Mouse (Mus musculus) telencephalon, adult 2 months (tissue): Measurements from ENCODE around the gene Ces2g.

Source experiments
- DNase-seq: peaks from one replicate; pipeline ENCODE4 v3.0.0-alpha.2; 2011; ENCODE audit warnings: low read depth, low spot score

The Ces2g gene

DNA sequence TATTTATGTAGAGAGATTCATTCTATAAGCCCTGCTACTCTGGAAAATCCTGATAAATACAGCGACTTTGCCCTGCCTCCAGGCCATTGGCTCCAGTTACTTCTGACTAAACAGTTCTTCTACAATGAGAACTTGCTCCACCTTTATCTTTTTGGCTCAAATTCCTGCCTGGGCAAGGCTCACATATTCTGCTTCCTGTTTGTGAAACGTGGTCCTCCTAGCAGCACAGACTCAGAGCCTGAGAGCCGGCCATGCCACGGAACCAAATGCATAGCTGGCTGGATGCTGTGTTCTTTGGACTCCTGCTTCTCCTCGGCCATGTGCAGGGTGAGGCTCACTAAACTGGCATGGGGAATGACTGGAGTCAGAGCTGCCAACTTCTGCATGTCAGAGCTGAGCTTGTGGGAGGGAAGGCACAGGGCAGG is at the start of gene Ces2g:
Ces2g (plus strand) TSS at position 182 of the 425 bp plus-strand sequence.
- DNase-seq: no peak

DNA sequence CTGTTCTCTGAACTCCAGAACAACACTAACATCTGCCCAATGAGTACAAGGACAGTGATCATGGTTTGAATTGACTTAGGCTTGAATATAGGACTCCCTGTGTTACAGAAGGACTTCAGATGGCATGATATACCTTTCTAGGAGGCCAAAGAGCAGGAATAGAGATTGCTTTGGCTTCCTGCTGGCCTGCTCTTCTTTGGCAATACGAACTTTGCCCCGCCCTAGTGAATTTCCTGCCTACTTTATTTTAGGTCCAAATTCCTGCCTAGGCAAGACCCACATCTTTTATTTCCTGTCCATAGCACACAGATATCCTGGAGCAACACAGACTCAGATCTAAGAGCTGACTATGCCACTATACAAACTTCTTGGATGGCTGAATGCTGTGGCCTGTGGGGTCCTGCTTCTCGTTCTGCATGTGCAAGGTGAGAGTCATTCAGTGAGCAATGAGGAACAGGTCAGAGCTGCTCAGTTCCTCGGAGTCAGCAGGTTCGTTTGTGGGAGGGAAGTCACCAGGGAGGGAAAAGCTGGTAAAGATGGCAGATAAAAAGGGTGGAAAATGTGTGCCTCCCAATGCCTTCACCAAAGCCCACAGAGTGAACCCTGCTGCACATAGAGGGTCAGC is 35.4 kb upstream of the Ces2g start, which contains the start of gene Ces2e:
Ces2e (plus strand) TSS at position 289 of the 625 bp plus-strand sequence.
- no peak for DNase-seq

DNA sequence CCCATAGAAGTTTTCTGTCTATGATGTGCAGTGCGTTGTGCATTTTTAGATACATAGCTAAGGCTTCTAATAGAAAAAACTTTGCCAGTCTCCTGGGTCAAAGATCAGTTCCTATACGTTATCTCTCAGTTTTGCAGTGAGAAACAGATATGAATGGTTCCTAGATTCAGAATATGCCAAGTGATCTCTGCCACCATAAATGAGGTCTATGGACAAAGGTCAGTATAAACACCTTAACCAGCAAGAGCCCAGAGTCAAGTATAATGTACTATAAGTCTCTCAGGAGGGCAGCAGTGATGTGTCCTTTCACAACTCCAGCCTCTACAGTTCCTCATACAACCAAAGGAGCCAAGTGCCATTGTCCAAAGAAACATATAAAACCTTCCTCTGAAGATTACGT is 34.2 kb upstream of the Ces2g start:
- no peak for DNase-seq

DNA sequence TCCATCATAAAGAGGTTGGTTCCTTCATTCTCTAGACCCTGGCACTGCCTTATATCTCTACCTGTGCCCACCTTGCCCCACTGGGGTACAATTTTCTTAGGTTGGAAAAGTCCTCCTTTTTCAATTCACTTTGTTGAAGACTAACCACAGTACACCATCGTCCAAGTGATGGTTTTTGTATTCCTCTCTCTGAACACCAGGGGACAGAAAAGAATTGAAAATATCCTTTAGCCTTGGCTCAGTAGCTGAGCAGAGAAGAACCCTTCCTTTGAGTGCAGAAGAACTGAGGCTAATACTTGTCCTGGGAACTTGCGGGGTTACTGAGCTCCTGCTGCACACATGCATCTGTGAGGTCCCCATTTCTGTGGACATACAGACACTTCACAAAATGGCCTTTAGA is 16.9 kb upstream of the Ces2g start:
- DNase-seq: no peak

DNA sequence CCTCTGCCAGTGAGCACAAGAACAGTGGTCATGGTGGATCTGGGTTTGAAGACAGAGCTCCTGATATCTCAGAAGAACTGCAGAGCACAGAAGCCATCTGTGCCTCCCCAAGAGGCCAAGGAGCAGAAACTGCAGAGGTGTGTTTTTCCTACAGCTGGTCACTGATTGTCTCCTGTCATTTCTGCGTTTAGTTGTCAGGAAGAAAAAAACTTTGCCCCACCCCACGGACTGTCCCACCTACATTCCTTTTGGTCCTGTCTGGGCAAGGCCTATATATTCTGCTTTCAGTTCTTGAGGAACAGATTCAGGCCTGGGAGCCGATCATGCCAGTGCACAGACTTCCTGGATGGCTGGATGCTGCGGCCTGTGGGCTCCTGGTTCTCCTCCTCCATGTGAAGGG is 14.5 kb upstream of the Ces2g start, which contains the start of gene Ces2f:
Ces2f (plus strand) TSS at position 301 of the 400 bp plus-strand sequence.
- DNase-seq: no peak

DNA sequence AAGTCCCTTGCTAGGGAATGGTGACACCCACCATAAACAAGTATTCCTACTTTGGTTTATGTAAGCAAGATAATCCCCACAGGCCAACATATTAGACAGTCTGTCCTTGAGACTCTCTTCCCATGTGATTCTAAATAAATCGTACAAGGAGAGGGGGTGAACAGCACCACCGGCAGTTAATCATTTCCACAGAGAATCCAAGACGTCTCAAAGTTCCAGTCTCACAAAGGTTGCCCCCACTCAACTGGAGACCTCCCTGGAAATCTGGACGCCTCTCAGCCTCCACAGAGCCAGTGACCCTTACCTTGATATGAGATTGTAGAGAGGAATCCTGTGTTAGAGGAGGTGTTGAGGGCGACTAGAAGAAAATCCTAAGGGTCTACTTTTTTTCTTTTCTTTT is 12.5 kb upstream of the Ces2g start:
- DNase-seq: no peak

DNA sequence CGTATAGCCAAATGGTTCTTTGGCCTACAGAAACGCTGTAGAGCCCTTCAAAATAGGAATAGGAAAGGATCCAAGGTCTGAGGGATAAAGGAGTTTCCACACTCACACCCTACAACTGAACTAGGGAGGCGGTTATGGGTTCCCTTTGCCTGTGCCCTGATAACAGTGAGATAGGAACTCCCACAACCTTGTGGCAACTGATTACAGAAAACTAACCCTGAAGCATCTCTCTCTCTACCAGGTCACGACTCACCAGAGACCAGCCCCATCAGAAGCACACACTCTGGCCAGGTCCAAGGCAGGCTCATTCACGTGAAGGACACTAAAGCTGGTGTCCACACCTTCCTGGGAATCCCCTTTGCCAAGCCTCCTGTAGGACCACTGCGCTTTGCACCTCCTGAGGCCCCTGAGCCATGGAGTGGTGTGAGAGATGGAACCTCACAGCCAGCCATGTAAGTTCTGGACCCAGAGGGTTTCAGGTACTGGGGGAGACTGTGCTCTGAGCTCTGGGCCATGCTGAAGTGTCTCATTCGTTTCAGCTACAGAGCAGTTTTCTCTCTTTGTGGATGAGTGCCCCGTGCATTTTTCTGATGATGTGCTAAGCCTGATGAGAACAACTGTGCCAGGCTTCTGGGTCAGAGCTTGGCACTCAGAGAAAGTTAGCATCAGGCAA is 847 bp downstream of the Ces2g start:
- no peak for DNase-seq

DNA sequence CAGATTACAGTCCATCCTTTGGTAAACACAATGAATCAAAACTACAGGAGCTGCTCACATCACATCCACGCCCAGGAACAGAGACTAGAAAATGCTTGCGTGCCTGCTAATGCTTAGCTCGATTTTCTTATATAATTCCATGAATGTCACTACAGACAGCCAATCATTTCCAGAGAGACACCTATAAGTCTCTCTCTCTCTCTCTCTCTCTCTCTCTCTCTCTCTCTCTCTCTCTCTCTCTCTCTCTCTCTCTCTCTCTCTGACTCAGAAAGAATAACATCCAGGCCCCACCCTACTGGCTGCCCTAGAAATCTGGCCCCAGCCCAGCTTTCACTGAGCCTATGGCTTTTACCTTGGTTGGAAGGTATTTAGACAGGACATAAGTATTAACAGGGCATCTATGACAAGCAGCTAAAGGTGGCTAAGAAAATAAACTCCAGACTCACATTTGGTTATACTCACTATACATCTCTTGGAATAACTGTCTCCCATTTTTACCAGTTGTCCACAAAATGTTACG is 1.9 kb downstream of the Ces2g start:
- DNase-seq: no peak

DNA sequence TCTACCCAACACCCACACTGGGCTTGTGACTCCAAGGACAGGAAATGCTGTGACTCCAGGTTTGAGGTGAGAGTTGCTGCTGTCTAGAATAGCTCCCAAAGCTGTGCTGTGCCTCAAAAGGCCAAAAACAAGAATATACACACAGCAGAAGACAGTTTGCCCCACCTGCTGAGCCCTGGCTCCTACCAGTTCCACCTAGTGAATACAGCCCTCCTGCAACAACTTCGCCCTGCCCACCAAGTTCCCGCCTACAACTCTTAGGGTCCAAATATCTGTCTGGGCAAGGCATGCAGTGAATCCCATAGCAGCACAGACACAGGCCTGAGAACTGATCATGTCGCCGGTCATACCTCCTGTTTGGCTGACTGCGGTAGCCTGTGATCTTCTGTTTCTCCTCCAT is 22.6 kb downstream of the Ces2g start:
- DNase-seq: no peak

DNA sequence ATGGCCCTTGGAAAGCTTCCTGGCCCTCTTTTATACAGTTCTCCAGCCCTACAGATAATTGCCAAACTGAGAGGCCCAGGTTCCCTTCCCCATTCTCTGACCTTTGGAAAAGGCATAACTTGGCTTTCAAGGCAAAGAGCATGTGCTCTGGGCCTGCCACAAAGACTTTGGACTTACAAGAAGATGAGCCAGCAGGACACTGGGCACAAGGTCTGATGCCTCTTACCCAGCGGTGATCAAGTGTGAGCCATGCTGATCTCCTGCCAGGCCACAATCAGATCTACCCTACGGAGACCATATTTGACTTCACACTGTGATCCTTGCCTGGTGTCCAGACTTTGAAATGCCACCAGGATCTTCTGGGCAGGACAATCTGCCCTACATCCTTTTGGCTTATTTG is 23.4 kb downstream of the Ces2g start:
- no peak for DNase-seq

DNA sequence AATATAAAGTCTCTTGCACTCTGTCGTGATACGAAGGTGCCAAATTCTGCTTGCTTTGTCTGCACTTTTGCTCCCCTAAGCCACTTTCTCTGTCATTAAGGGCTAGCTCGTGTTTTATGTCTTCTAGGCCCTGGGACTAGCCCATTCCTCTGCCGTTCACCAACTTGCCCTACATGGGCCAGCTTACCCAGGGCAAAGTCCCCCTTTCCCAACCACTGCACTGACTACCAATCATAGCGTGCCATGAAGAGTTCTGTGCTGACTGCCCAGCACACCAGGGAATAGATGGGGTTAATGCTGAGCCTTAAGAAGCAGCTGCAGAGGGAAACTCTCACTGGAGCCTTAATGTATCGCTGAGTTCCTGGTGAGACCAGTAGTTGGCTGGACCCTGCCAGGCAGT is 36.7 kb downstream of the Ces2g start:
- no peak for DNase-seq

DNA sequence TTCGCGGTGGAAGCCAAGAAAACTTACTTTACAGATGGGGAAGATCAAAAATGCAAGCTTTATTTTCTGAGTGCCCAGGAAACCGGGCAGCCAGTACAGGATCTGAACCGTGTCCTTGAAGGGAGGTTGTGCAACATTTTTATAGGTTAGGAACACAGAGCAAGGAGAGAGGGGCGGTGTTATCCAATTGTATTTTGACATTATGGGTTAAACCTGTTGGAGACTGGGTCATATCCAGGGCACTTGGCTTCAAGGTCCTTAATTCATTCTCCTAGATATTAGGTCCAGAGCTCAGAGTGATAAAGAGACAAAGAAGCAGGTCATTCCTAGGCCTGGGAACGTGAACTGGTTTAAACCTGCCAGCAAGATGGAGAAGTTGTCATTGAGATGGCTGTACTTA is 37.7 kb downstream of the Ces2g start:
- DNase-seq: no peak

DNA sequence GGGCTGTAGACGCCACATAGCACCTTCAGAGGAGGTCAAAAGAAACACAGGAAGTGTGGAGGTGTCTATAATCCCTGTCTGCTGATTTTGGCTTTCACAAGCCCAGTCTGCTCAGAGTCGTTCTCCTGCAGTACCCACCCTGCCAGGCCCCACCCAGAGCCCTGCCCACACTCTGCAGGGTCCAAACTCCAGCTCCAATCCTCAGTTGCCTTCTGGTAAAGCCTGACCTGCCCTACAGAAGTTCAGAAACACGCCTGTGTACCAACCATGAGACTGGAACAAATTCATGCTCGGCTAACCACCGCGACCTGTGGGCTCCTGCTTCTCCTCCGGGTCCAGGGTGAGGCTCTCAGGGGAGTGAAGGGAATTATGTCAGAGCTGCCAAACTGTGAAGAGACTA is 39.1 kb downstream of the Ces2g start, which contains the start of gene Ces2h:
Ces2h (plus strand) TSS at position 268 of the 400 bp plus-strand sequence.
- no peak for DNase-seq

DNA sequence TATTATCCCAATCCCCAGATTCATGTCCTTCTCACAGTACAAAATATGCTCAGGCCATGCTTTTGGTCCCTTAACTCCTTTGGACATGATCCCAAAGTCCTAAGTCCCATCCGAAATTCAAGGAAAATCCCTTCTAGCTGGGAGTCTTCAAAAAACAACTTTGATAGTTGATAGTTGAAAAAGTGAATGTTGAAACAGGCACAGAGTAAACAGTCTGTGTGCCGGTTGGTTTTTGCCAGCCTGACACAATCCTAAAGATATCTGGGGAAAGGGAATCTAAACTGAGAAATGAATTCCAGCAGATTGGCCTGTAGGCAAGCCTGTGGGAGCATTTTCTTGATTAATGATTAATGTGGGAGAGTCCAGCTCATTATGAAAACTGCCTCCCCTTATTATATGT is 48.5 kb downstream of the Ces2g start:
- DNase-seq: no peak

DNA sequence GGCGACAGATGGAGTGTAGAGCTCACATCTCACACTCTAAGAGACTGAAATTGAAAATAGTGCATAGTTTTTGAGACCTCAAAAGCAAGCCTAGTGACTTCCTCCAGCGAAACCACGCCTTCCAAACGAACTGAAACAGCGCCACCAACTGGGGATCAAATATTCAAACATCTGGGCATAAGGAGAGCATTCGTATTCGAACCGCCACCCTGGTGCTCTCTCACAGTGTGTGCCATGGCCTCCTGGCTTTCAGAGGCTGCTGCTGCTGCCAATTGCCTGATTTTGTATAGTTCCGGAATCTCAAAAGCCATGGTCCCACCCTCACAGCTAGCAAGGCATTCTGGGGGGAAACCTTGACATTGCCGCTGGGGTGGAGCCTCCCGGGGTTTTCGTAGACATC is 49.6 kb downstream of the Ces2g start:
- DNase-seq: no peak

DNA sequence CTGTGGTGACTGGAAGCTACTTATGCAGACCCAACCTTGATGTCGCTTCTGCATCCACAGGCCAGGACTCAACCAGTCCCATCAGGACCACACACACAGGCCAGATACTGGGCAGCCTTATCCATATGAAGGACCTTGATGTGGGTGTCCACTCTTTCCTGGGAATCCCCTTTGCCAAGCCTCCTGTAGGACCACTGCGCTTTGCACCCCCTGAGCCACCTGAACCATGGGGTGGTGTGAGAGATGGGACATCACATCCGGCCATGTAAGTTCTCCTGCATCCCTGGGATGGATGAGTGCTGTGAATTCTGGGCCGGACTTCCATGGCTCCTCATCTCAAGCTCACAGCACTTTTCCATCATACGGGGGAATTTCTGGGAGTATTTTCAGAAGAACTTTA is 52.9 kb downstream of the Ces2g start:
- DNase-seq: no peak
